ENCODE assay signal across 8 mouse cellular contexts in the genomic region with DNA sequence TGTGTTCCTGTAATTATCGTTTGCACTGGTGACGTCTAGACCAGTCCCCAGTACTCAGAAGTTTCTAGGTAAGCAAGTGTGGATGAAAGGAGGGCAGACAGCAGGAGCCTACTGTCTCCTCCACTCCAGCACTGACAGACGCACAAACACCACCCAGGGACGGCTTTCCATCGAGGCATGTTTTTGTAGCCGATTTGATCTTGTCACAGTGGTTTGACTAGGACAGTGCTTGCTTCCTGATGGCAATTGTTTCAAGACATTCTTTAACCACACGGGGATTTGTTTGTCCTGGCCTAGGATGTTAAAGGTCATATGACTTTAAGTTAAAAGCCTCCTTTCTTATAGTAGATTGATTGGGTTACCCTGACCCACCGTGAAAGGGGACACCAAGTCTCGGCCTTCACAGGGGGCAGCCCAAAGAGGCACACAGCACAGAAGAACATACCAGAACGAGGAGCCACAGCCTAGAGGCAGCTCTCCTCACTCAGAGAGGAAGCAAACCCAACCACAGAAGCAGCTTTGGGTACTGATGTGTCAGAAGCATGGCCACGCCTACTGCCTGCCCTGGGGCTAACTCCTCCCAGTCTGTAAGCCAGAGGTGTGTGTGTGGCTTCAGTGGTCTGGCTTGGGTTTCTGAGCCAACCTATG. TPM values are rescaled to one million over a fixed set of nuclear protein-coding genes. Genes with fewer than 3 reads are reported as not detected.
DNase-seq lines count a peak whose midpoint lies in the region; ATAC-seq and TF ChIP-seq lines count a peak whose summit lies in the region.

No protein-coding gene starts in this region.

- 48% methylated on average over 11 of the region's 11 CpGs for WGBS in limb, embryonic 14.5 days
- 48% methylated on average over 11 of the region's 11 CpGs for WGBS in small intestine, adult 2 months
- 54% methylated on average over 11 of the region's 11 CpGs for WGBS in midbrain, embryonic 10.5 days

- intact Hi-C loops in left cerebral cortex, postnatal 4 days (cut with DNase I), result no loop called here

- H3K27me3 ChIP-seq in limb, embryonic 14.5 days (ENCODE audit: control insufficient read depth, insufficient read depth, low read length), result no peaks in the 10 kb centered on the region
- no peaks in the 10 kb centered on the region for H3K27me3 ChIP-seq in small intestine, adult 2 months (ENCODE audit: control insufficient read depth, insufficient read depth, low read length)
- H3K27me3 ChIP-seq in midbrain, embryonic 10.5 days (ENCODE audit: low read depth, poor library complexity, severe bottlenecking), result peaks cover 7% of the 10 kb centered on the region; the same call in 1 of the 2 replicates

- H3K4me3 ChIP-seq in limb, embryonic 14.5 days (replicated peaks; ENCODE audit: low read length), result no peak overlapping the region
- H3K4me3 ChIP-seq in small intestine, adult 2 months (ENCODE audit: low read depth, low read length), result no peak overlapping the region
- H3K4me3 ChIP-seq in midbrain, embryonic 10.5 days, result no peak overlapping the region

- 0 out of 2 replicates have a peak, but pooled peaks cover 2% of the 10 kb centered on the region for H3K36me3 ChIP-seq in limb, embryonic 14.5 days (ENCODE audit: control insufficient read depth, insufficient read depth, low read length)
- H3K36me3 ChIP-seq in small intestine, adult 2 months (ENCODE audit: control insufficient read depth, insufficient read depth, low read length), result no peaks in the 10 kb centered on the region
- peaks cover 32% of the 10 kb centered on the region for H3K36me3 ChIP-seq in midbrain, embryonic 10.5 days

- DNase-seq in CD4-positive helper T cell, adult 2 months (ENCODE audit: low read depth, low spot score), result peak; percentile 92
- peak; percentile 90 for DNase-seq in T-cell, adult 2 months (ENCODE audit: low spot score)
- DNase-seq in limb, embryonic 14.5 days (ENCODE audit: low spot score), result peak; percentile 35
- DNase-seq in Muller cell, postnatal 12 days (ENCODE audit: inconsistent ontology term), result no peak
- DNase-seq in frontal cortex, adult 2 months (ENCODE audit: extremely low spot score in 1 of 2, low spot score in 1 of 2), result no peak
- no peak for DNase-seq in midbrain, embryonic 10.5 days (ENCODE audit: low spot score)
- no peak for DNase-seq in left cerebral cortex, postnatal 4 days

- no peak overlapping the region for H3K27ac ChIP-seq in limb, embryonic 14.5 days (replicated peaks; ENCODE audit: low read depth, low read length)
- peak overlapping the region; percentile 37; the same call in 1 of the 2 replicates for H3K27ac ChIP-seq in small intestine, adult 2 months (ENCODE audit: insufficient read depth, low read depth, low read length)
- H3K27ac ChIP-seq in midbrain, embryonic 10.5 days (replicated peaks), result no peak overlapping the region; the same call in 1 of the 2 replicates

- no peak for TF ChIP-seq CTCF in small intestine, adult 2 months (IDR thresholded peaks at IDR 0.05; ENCODE audit: extremely low read depth, insufficient read length, insufficient replicate concordance, low read depth, low read length)

- H3K4me1 ChIP-seq in limb, embryonic 14.5 days (ENCODE audit: control insufficient read depth, insufficient read depth, low read length), result no peaks in the 10 kb centered on the region
- H3K4me1 ChIP-seq in small intestine, adult 2 months (ENCODE audit: control insufficient read depth, insufficient read depth, insufficient read length, low read length), result no peaks in the 10 kb centered on the region
- H3K4me1 ChIP-seq in midbrain, embryonic 10.5 days, result peaks cover 49% of the 10 kb centered on the region

- H3K9ac ChIP-seq in limb, embryonic 14.5 days (ENCODE audit: low read depth, low read length, severe bottlenecking), result no peak overlapping the region

- no peaks in the 10 kb centered on the region for H3K9me3 ChIP-seq in limb, embryonic 14.5 days (ENCODE audit: control insufficient read depth, low read length)
- H3K9me3 ChIP-seq in midbrain, embryonic 10.5 days (replicated peaks), result no peaks in the 10 kb centered on the region

- TF ChIP-seq POLR2A in limb, embryonic 14.5 days (IDR thresholded peaks at IDR 0.05; ENCODE audit: borderline replicate concordance, extremely low read depth, insufficient read depth, insufficient read length), result no peak
- no peak for TF ChIP-seq POLR2A in small intestine, adult 2 months (IDR thresholded peaks at IDR 0.05; ENCODE audit: low read depth, low read length)

- ATAC-seq in limb, embryonic 14.5 days (ENCODE audit: low FRiP score, low read depth), result no peak

- H3K4me2 ChIP-seq in limb, embryonic 14.5 days (replicated peaks; ENCODE audit: low read depth, low read length, severe bottlenecking), result no peak overlapping the region

RNA-seq across cellular contexts. Expression of gene Celsr1, which starts 51.7 kb away (rescaled TPM):
- polyA plus RNA-seq in limb, embryonic 14.5 days (2012; rRNA removed), result 11.8 and 13.1 TPM in 2 replicates
- 6.5 TPM in 2 replicates for polyA plus RNA-seq in limb, embryonic 14.5 days (2014; fragmentation: Nextera tagmentation; extraction: Ambion mirVana)
- polyA plus RNA-seq in small intestine, adult 2 months (2012; rRNA removed), result 2.9 and 4.7 TPM in 2 replicates
- polyA plus RNA-seq in frontal cortex, adult 2 months (2012; rRNA removed), result 1.9 and 2.6 TPM in 2 replicates
- 3.4 and 3.6 TPM in 2 replicates for polyA plus RNA-seq in midbrain, embryonic 10.5 days (2016; fragmentation: Nextera tagmentation; extraction: Ambion mirVana)
- total RNA-seq in left cerebral cortex, postnatal 4 days (2021), result 1 to 10 TPM; 5.0 to 5.2 TPM

Comparison
In these comparisons a context has a peak if more than half of its experiments do, and no peak if none do; other contexts are left out.
1. DNase-seq: peak in CD4-positive helper T cell, adult 2 months (single experiment), T-cell, adult 2 months (single experiment) and limb, embryonic 14.5 days (single experiment); none in Muller cell, postnatal 12 days (single experiment), frontal cortex, adult 2 months (0 of 2), midbrain, embryonic 10.5 days (single experiment) and left cerebral cortex, postnatal 4 days (single experiment).